Mouse (Mus musculus) retina, postnatal 1 day (tissue): Measurements from ENCODE around the gene Ubqln5.
A peak's percentile ranks its signal among the peaks of the same experiment; 100 is the strongest.

Experiments used
- DNase-seq: peaks from one replicate; pipeline ENCODE4 v3.0.0-alpha.2; 2012

Ubqln5 gene

GRCm38 (mm10) chr7:104129726-104130125, at the start of gene Ubqln5:
Gene Ubqln5, minus strand, starts transcription at chr7:104129826.
- no peak for DNase-seq

GRCm38 (mm10) chr7:104179074-104179473, 49.4 kb upstream of the Ubqln5 start:
- DNase-seq, result no peak

GRCm38 (mm10) chr7:104178422-104179054, 48.9 kb upstream of the Ubqln5 start:
- no peak for DNase-seq

GRCm38 (mm10) chr7:104175085-104175484, 45.5 kb upstream of the Ubqln5 start:
- DNase-seq, result peak; percentile 37

- DNase-seq, result no peak
These were observed 40.1 kb upstream of the Ubqln5 start for GRCm38 (mm10) chr7:104169634-104170204.

GRCm38 (mm10) chr7:104167105-104167504, 37.5 kb upstream of the Ubqln5 start:
- no peak for DNase-seq

GRCm38 (mm10) chr7:104150456-104150855, 20.8 kb upstream of the Ubqln5 start, which contains the start of gene Ubqlnl:
Gene Ubqlnl, minus strand, starts transcription at chr7:104150556.
- no peak for DNase-seq

- no peak for DNase-seq
These were observed 13.6 kb upstream of the Ubqln5 start, which contains the start of gene Ubqln3 for GRCm38 (mm10) chr7:104143179-104143578. Gene Ubqln3, minus strand, starts transcription at chr7:104143279.

GRCm38 (mm10) chr7:104137305-104137704, 7.7 kb upstream of the Ubqln5 start, which contains the start of gene Olfr643:
Gene Olfr643, minus strand, starts transcription at chr7:104137405.
- no peak for DNase-seq

- DNase-seq, result no peak
These were observed 25.0 kb downstream of the Ubqln5 start, which contains the start of gene Olfr646 for GRCm38 (mm10) chr7:104104757-104104972. Gene Olfr646, plus strand, starts transcription at chr7:104104873.

GRCm38 (mm10) chr7:104103913-104104756, 25.5 kb downstream of the Ubqln5 start:
- no peak for DNase-seq

GRCm38 (mm10) chr7:104085365-104085764, 44.3 kb downstream of the Ubqln5 start, which contains the start of gene Olfr645:
Gene Olfr645, minus strand, starts transcription at chr7:104085465.
- DNase-seq, result no peak
